Mouse (Mus musculus) CH12.LX (cell line): ENCODE results near the gene Mrs2. TPM values are rescaled to one million over a fixed set of nuclear protein-coding genes. Genes with fewer than 3 reads are reported as not detected.

ENCODE experiments used
- DNase-seq: peaks from one replicate; pipeline ENCODE4 v3.0.0-alpha.2; 2013; ENCODE audit errors: extremely low read depth
- H3K27ac ChIP-seq: 2 replicates; pipeline ENCODE4 v1.5.1; 2012; ENCODE audit warnings: low read depth, mild to moderate bottlenecking, control low read depth, moderate library complexity; ENCODE audit not compliant: insufficient read depth
- H3K27me3 ChIP-seq: replicated peaks from 2 replicates; pipeline ENCODE3; 2012; ENCODE audit warnings: inconsistent platforms
- H3K36me3 ChIP-seq, 2 experiments: replicated peaks in 1 of 2; 2 replicates each; pipeline versions ENCODE3 to v1.6.1; 2012; ENCODE audit warnings: inconsistent platforms in 1 of 2, low read length in 1 of 2, mild to moderate bottlenecking in 1 of 2, mixed read lengths in 1 of 2, moderate library complexity in 1 of 2; ENCODE audit not compliant: control insufficient read depth in 1 of 2, insufficient read depth in 1 of 2
- H3K4me1 ChIP-seq, 2 experiments: 2 replicates each; pipeline ENCODE4 v1.6.1; 2012; ENCODE audit warnings: inconsistent platforms in 1 of 2, moderate library complexity in 1 of 2; ENCODE audit not compliant: insufficient read depth in 2 of 2, control insufficient read depth in 1 of 2
- H3K4me2 ChIP-seq: 2 replicates; pipeline ENCODE4 v1.6.1; 2012; ENCODE audit warnings: low read depth, mild to moderate bottlenecking, control low read depth; ENCODE audit not compliant: poor library complexity, insufficient read depth, severe bottlenecking
- H3K4me3 ChIP-seq, 3 experiments: fragments of 150-350 bp in 1 of 3; sonication (generic) in 1 of 3; replicated peaks in 1 of 3; 2 replicates each; pipeline versions ENCODE3 to v1.5.1; 2011 to 2012; ENCODE audit warnings: low read depth in 2 of 3, low read length in 2 of 3, mild to moderate bottlenecking in 2 of 3, moderate library complexity in 2 of 3, control low read depth in 1 of 3, improper control_type of control experiment in 1 of 3, inconsistent platforms in 1 of 3, mixed read lengths in 1 of 3; ENCODE audit not compliant: poor library complexity in 1 of 3
- H3K79me2 ChIP-seq: replicated peaks from 2 replicates; pipeline ENCODE4 v1.6.1; 2012; ENCODE audit warnings: mild to moderate bottlenecking, moderate library complexity; ENCODE audit not compliant: control insufficient read depth, poor library complexity, insufficient read depth, severe bottlenecking; ENCODE audit errors: extremely low read depth
- H3K9ac ChIP-seq: 2 replicates; pipeline ENCODE4 v1.6.1; 2012; ENCODE audit warnings: low read depth, mild to moderate bottlenecking, control low read depth, moderate library complexity; ENCODE audit not compliant: insufficient read depth
- H3K9me3 ChIP-seq: replicated peaks from 2 replicates; pipeline ENCODE3; 2012; ENCODE audit warnings: low read length, inconsistent platforms, mixed read lengths
- BHLHE40 ChIP-seq: IDR thresholded peaks from 2 replicates; pipeline ENCODE4 v1.6.1; 2011; ENCODE audit warnings: mild to moderate bottlenecking, low read depth, low read length, improper control_type of control experiment
- CTCF ChIP-seq, 2 experiments: IDR thresholded peaks in 1 of 2; conservative IDR thresholded peaks in 1 of 2; 2 replicates each; pipeline ENCODE4 v1.5.1; 2011 to 2012; ENCODE audit warnings: low read depth in 2 of 2, low read length in 2 of 2, improper control_type of control experiment in 1 of 2, inconsistent platforms in 1 of 2, mild to moderate bottlenecking in 1 of 2, moderate library complexity in 1 of 2
- E2F4 ChIP-seq: IDR thresholded peaks from 2 replicates; pipeline ENCODE4 v1.6.1; 2011; ENCODE audit warnings: low read depth, low read length, improper control_type of control experiment; ENCODE audit not compliant: insufficient replicate concordance
- ETS1 ChIP-seq: conservative IDR thresholded peaks from 2 replicates; pipeline ENCODE4 v1.6.1; 2012; ENCODE audit warnings: low read depth, mild to moderate bottlenecking, inconsistent platforms, low read length, improper control_type of control experiment, moderate library complexity
- GABPA ChIP-seq: IDR thresholded peaks from 2 replicates; pipeline ENCODE4 v1.6.1; 2012; ENCODE audit warnings: low read depth, low read length, improper control_type of control experiment, inconsistent platforms; ENCODE audit not compliant: insufficient replicate concordance
- IRF4 ChIP-seq: IDR thresholded peaks from 2 replicates; pipeline ENCODE4 v1.6.1; 2014; ENCODE audit warnings: low read depth, mild to moderate bottlenecking, inconsistent platforms, low read length, improper control_type of control experiment
- JUND ChIP-seq: conservative IDR thresholded peaks from 2 replicates; pipeline ENCODE4 v1.6.1; 2011; ENCODE audit warnings: low read depth, low read length, improper control_type of control experiment
- KAT2A ChIP-seq: IDR thresholded peaks from 2 replicates; pipeline ENCODE4 v1.6.1; 2012; ENCODE audit warnings: low read length, improper control_type of control experiment, inconsistent platforms; ENCODE audit not compliant: insufficient replicate concordance
- MAX ChIP-seq: IDR thresholded peaks from 2 replicates; pipeline ENCODE4 v1.6.1; 2011; ENCODE audit warnings: low read length, improper control_type of control experiment
- MAZ ChIP-seq: IDR thresholded peaks from 2 replicates; pipeline ENCODE4 v1.6.1; 2012; ENCODE audit warnings: low read depth, mild to moderate bottlenecking, inconsistent platforms, low read length, improper control_type of control experiment, moderate library complexity
- MYC ChIP-seq: IDR thresholded peaks from 2 replicates; pipeline ENCODE4 v1.6.1; 2011; ENCODE audit warnings: low read depth, mild to moderate bottlenecking, improper control_type of control experiment, low read length
- NELFE ChIP-seq: IDR thresholded peaks from 2 replicates; pipeline ENCODE4 v1.6.1; 2011; ENCODE audit warnings: low read depth, low read length, improper control_type of control experiment
- POLR2A ChIP-seq: IDR thresholded peaks from 2 replicates; pipeline ENCODE4 v1.6.1; 2011; ENCODE audit warnings: low read depth, mild to moderate bottlenecking, improper control_type of control experiment, low read length
- POLR2AphosphoS2 ChIP-seq: IDR thresholded peaks from 2 replicates; pipeline ENCODE4 v1.6.1; 2011; ENCODE audit warnings: low read depth, low read length, improper control_type of control experiment
- RCOR1 ChIP-seq: conservative IDR thresholded peaks from 2 replicates; pipeline ENCODE4 v1.6.1; 2012; ENCODE audit warnings: low read depth, mild to moderate bottlenecking, inconsistent platforms, low read length, improper control_type of control experiment
- SIN3A ChIP-seq: IDR thresholded peaks from 2 replicates; pipeline ENCODE4 v1.6.1; 2012; ENCODE audit warnings: low read length, improper control_type of control experiment, inconsistent platforms
- SMC3 ChIP-seq: IDR thresholded peaks from 2 replicates; pipeline ENCODE4 v1.6.1; 2011; ENCODE audit warnings: low read depth, low read length, improper control_type of control experiment
- USF1 ChIP-seq: IDR thresholded peaks from 2 replicates; pipeline ENCODE4 v1.6.1; 2014; ENCODE audit warnings: low read depth, mild to moderate bottlenecking, inconsistent platforms, low read length, improper control_type of control experiment
- ZC3H11A ChIP-seq: IDR thresholded peaks from 2 replicates; pipeline ENCODE4 v1.6.1; 2012; ENCODE audit warnings: low read depth, mild to moderate bottlenecking, inconsistent platforms, low read length, improper control_type of control experiment
- ZNF384 ChIP-seq: IDR thresholded peaks from 2 replicates; pipeline ENCODE4 v1.6.1; 2012; ENCODE audit warnings: low read depth, low read length, improper control_type of control experiment, inconsistent platforms
- dilution Hi-C: fragments of 300-500 bp; cut with MboI; formaldehyde crosslinking; loops from 2 replicates; pipeline ENCODE4 v1.14.3; 2020; ENCODE audit warnings: low sequenced_read_pairs; ENCODE audit not compliant: extremely low pct_unique_long_range_greater_than_20kb, extremely low pct_ligation_motif_present
- in situ Hi-C: fragments of 300-500 bp; cut with MboI; formaldehyde crosslinking; loops from 3 replicates; pipeline ENCODE4 v1.14.3; 2019; ENCODE audit warnings: low sequenced_read_pairs, low pct_ligation_motif_present, low pct_unique_long_range_greater_than_20kb, mixed read lengths
- polyA plus RNA-seq: library from polyadenylated mRNA; unstranded; fragments of >175 nt; gene quantifications from 2 replicates; pipeline ENCODE4 v1.2.1, GENCODE M21; 2012; ENCODE audit warnings: low read depth; ENCODE audit not compliant: insufficient read length
- total RNA-seq, 2 experiments: library from RNA; depleted of rRNA; stranded (reverse); fragments of 300-350 nt in 1 of 2; fragments of >200 nt in 1 of 2; gene quantifications; 2 replicates each; pipeline ENCODE4 v1.2.3; 2012 to 2014

The Mrs2 gene
- total and polyA plus RNA-seq, 3 experiments, result 12.1 to 29.5 (median 12.6) TPM

DNA sequence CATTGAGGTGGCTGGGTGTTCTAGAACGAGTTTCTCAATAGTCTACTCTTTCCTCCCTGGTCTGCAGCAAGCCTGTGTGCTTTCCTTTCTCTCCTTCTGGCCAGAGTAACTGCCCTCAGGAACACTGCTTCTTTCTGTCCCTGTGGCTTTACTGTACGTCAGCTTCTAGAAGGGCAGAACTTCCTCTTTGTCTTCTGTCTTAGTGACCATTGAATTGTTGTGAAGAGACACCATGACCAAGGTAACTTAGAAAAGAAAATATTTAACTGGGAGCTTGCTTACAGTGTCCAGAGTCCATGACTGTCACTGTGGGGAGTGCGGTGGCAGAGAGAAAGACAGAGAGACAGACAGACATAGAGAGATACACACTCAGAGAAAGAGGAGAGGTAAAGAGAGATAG, 60.1 kb downstream of the Mrs2 start:
- DNase-seq, result no peak
- in situ Hi-C loops, result no loop called here
- no peak overlapping the region for H3K4me2 ChIP-seq

DNA sequence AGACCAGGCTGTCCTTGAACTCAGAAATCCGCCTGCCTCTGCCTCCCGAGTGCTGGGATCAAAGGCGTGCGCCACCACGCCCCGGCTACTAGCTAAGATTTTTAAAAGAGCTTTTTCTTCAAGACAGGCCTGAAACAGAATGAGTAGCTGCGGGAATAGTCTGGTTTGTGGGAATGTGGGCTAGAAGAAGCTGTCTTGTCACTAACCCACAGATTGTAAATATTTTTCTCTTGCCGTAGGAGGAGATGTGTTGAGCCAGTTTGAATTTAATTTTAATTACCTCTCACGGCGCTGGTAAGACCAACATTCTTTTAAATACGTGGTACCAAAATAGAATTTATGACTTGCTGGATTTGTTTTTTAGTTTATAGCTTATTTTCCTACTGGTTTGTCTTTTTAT, 61.5 kb downstream of the Mrs2 start:
- in situ Hi-C loops, result no loop called here
- Histone ChIP-seq H3K27ac (no peak overlapping the region), H3K4me3 (no peak overlapping the region), H3K9ac (no peak overlapping the region), H3K9me3 (no peaks in the 10 kb centered on the region), H3K79me2 (no peaks in the 10 kb centered on the region), H3K4me2 (no peak overlapping the region), H3K27me3 (no peaks in the 10 kb centered on the region), H3K4me1 (peaks cover 2 to 12% of the 10 kb centered on the region in 2 experiments; a peak in 2 of 4 replicates), H3K36me3 (no peaks in the 10 kb centered on the region)
- TF ChIP-seq MYC (no peak), NELFE (no peak), E2F4 (no peak), POLR2AphosphoS2 (no peak), ETS1 (no peak)
- dilution Hi-C loops, result no loop called here
- no peak for DNase-seq

More for the DNA sequence above, 60.1 kb downstream of the Mrs2 start:
- Histone ChIP-seq H3K27me3 (no peaks in the 10 kb centered on the region), H3K27ac (no peak overlapping the region), H3K9ac (no peak overlapping the region), H3K9me3 (no peaks in the 10 kb centered on the region), H3K4me3 (no peak overlapping the region), H3K4me1 (peaks cover 3 to 17% of the 10 kb centered on the region in 2 experiments), H3K36me3 (no peaks in the 10 kb centered on the region), H3K79me2 (no peaks in the 10 kb centered on the region)
- TF ChIP-seq MAX (no peak), SIN3A (no peak), ZNF384 (no peak)
- dilution Hi-C loops, result no loop called here

DNA sequence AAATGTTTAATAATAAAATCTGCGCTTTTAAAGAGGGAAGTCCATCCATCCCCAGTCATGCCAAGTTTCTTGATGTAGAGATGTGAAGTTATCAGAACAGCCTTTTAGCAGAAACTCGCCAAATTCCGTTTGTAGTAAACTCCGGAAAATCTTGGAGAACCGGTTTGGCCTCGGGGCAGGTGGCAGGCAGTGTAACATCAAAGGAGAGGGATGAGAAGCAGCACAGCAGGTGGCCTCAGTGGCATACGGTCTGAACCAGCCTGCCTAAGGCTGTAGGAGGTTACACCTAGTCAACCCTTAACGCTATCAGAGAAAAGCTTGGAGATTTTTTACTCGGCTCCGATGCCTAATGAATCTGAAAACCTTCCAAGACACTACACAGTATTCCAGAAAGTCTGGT, 64.7 kb downstream of the Mrs2 start:
- Histone ChIP-seq H3K9ac (no peak overlapping the region), H3K36me3 (no peaks in the 10 kb centered on the region), H3K4me3 (no peak overlapping the region), H3K27ac (no peak overlapping the region), H3K27me3 (no peaks in the 10 kb centered on the region), H3K79me2 (no peaks in the 10 kb centered on the region), H3K4me2 (no peak overlapping the region), H3K4me1 (peaks cover 3 to 8% of the 10 kb centered on the region in 2 experiments; a peak in 3 of 4 replicates), H3K9me3 (no peaks in the 10 kb centered on the region)
- DNase-seq, result no peak
- TF ChIP-seq MAZ (no peak), RCOR1 (no peak), GABPA (no peak), IRF4 (no peak), ZNF384 (no peak), POLR2A (no peak), USF1 (no peak), JUND (no peak), BHLHE40 (no peak), KAT2A (no peak), ZC3H11A (no peak), E2F4 (no peak), SMC3 (no peak), CTCF (conservative IDR thresholded peaks at IDR 0.05 in 1 of 2, IDR thresholded peaks at IDR 0.05 in 1 of 2; ENCODE audit: low read depth in 2 of 2, low read length in 2 of 2) (no peak)
- dilution Hi-C loops, result no loop called here
- in situ Hi-C loops, result no loop called here
